Mouse (Mus musculus): ENCODE data around the gene Neurog2.

Gene Neurog2

DNA sequence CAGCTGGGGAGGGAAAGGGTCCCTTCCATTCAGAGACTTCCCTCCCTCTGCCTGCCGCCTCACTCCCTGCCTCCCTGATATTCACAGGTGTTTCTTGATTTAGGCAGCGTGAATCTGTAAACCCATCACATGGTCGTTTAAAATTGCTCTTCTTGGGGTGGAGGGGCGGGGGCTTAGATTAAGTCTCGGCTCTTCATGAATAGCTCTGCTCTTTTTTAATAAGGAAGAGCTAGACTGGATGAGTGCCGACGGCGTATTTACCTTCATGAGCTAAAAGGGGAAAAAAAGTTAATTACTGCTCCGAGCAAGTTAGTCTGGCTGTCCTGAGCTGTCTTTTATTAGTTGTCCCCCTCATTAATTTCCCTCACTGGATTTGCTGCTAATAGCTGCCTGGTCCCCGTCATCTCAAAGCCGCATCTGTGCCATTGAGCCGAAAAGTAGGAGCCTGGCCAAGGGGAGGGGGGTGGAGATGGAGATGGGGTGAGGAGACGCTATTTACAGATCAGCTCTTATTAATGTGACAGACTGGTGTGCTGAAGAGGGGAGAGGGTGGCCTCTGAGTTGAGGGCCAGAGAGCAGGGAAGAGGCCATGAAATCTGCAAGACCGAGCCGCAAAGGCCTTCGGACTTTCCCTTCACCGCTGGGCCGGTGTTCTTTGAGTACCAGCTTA lies 13.4 kb downstream of the Neurog2 start:
- DNase-seq (ENCODE audit: low spot score): no peak

DNA sequence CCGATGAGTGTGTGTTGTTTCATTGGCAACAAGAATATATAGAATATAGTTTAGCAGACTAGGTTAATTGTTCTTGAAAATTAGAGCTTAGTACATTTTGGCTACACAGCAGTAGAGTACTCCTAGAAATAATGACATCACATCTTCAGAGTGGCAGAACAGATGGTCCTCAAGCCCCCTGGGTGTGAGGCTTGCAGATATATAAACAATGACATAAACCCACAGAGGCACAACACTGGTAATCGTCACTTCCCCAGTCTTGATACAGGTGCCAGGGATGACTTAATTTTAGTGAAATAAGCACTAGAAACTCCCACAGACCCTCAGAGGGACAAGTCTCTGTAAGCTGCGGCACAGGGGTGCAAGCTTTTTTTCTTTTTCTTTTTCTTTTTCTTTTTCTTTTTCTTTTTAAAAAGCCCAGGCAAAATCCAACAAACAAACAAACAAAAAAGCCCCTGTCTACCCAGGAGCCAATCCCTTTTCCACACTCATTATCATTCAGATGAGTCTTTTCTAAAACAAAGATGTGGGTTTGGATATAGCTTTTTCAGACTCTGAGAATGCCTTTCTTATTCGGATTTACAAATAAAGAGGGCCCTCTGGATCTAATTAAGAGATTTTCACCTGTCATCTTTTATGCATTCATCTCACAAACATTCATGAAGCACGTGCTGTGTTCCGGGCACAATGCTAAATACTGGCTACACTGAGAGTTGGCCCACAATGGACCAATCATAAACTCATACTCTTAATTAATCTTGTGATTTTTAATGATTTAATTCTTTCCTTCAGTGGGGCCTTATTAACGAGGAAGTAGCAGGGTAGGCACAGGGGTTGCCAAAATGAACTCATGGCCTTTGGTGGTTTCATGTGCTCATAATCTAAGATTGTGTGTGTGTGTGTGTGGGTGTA lies 19.1 kb downstream of the Neurog2 start:
- DNase-seq (ENCODE audit: low spot score): no peak

DNA sequence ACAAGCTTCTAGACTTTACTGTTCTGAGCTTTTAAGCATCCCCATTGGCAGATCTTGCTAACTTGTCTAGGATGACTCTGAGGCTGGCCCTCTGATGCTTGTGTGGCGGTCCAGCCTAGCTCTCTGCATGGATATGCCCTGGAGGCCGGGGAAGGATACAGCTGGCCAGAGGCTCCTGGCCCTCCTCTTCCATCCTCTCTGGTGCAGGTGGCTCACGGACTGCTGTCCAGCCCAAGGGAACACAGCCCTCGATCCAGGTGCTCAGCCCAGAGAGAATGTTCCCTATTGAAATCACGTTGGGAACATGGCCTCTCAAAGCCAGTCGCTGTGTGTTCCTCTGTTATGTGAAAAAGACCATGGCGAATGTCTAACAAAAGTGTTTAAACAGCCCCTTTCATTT lies 27.8 kb downstream of the Neurog2 start:
- DNase-seq (ENCODE audit: low spot score): no peak

DNA sequence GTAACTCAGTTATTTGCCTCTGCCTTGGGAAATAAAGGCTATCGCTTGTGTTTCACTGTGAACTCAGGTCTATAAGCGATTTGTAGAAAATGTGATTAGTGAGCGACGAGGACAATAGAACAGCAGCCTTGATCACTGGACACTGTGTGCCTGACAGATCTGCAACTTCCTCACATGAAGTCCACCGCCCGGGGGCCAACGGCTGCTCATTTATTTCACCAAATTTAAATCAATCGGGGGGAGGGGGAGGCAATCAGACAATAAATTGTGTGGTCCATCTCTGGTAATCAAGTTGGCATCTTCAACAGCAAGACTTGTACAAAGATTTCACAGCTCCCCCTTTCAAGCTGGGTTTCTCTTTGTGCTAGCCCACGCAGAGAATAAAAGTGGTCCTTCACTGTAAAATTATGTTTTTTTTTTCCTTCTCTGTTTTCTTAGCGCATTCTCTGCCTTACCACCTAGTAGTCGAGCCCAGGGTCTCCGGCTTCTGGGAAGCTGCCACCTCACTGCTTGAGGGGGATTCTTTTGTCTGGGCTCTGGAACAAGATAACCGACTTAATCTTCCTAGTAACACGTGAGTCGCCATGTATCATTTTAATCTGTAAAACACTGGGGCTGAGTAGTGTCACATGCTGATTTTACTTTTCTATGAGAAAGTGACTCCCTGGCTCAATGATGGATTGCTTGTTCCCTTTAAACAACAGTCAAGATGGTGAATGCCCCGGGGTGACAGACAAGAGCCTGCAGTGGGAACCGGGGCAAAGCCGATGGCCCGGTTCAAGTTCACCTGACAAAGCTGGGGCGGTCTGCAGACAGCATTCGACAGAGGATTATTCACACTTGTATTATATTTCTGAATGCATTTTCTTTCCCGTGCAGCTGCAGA lies 29.0 kb downstream of the Neurog2 start:
- DNase-seq (ENCODE audit: low spot score): no peak

DNA sequence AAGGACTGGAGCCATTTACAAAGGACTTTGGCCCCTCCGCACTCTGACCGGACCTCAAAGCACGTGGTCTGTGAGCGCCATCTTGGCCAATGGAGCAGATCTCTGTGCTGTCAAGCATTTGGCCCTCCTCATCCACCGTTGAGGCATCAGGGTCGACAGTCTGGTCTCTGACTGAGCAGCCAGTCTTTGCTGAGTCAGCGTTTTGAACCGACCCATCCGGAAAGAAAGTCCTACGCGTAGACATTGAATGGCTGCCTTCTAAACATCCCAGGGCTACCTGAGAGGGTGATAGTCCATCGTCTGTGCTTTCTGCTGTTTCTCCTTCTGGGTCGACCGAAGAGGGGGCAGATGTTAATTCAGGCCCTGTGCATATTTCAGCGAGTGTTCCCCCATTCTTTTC lies 46.8 kb downstream of the Neurog2 start:
- no peak for DNase-seq (ENCODE audit: low spot score)
